Mouse (Mus musculus) embryonic fibroblast, embryonic 13.5 days (primary cell): ENCODE results near the gene Gm26620.

ENCODE experiments used
- CTCF ChIP-seq: IDR thresholded peaks from 2 replicates; pipeline ENCODE4 v1.5.1; 2011; ENCODE audit warnings: mild to moderate bottlenecking, control low read depth, low read length, moderate library complexity, borderline replicate concordance; ENCODE audit not compliant: insufficient read depth
- POLR2A ChIP-seq: IDR thresholded peaks from 2 replicates; pipeline ENCODE4 v1.6.1; 2011; ENCODE audit warnings: low read depth, mild to moderate bottlenecking, control low read depth, low read length, moderate library complexity

DNA sequence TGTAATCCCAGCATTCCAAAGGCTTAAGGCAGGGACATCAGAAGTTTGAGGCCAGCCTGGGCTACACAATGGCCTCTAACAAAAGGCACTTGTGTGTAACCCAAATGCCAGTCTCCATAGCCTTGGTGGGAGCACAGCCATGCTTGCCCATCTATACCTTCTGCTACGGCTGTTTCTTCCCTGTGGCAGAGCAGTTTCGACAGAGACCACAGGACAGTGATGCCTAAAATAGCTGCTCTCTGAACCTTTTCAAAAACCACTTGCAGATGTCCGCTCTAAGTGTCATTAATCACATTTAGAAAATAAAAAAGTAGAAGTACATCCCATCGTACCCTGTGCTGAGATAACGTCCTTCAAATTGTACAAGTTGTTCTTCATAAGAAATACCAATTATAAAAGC, 19.5 kb upstream of the Gm26620 start:
- no peak for TF ChIP-seq CTCF
- TF ChIP-seq POLR2A: no peak
